Mouse (Mus musculus): ENCODE measurements around the gene Fyb. TPM values are rescaled to one million over a fixed set of nuclear protein-coding genes. Genes with fewer than 3 reads are reported as not detected.
"Not testable (repeated sequence)": the region's sequence is repeated elsewhere in the genome, so short reads cannot be mapped to it uniquely, and the experiment has no call there.

Fyb gene
- polyA plus RNA-seq, 1 experiment from 2014 or later: 3.3 TPM

DNA sequence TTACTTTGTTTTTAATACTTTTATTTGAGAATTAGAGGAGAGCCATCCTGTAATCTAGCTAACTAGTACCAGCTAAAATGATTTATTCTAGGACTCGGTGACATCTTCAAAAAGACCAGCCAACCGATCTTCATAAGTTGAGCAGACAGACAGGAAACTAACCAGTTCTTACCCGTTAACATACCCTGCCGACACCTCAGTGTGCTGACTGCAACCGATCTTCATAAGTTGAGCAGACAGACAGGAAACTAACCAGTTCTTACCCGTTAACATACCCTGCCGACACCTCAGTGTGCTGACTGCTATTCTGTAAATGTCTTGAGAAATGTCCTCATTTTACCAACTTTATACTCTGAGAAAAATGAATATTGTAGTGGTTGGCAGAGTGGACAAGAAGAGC is 63.7 kb downstream of the Fyb start:
- H3K4me3 ChIP-seq; H3K36me3 ChIP-seq (replicated peaks): not testable (repeated sequence)
- 93% methylated on average over 7 of the region's 7 CpGs for WGBS

DNA sequence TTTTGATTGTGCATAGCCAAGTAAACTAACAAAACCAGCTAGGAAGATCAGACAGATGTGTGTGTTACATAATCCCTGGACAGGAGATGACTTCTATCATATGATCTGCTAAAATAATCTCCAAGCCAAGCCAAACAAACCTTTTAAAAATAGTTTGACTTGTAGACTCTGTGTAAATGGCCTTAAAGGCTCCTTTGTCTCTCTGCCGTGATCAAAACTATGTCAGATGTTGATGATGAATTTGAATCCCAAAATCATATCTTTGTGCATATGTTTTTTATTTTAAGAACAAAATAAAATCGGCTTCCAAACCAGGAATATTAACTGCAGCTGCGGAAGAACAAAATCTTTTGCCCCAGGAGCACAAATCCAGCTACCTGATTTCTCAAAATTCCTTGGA is 64.9 kb downstream of the Fyb start:
- Histone ChIP-seq H3K36me3 (replicated peaks) (no peaks in the 10 kb centered on the region), H3K4me1 (no peaks in the 10 kb centered on the region), H3K9me3 (no peaks in the 10 kb centered on the region), H3K4me3 (no peak overlapping the region), H3K27me3 (replicated peaks; ENCODE audit: low read depth, poor library complexity, severe bottlenecking) (no peaks in the 10 kb centered on the region), H3K27ac (replicated peaks) (no peak overlapping the region)
- 73% methylated on average over 3 of the region's 3 CpGs for WGBS
- no peak for DNase-seq (ENCODE audit: low spot score)

More for the DNA sequence above, 63.7 kb downstream of the Fyb start:
- not testable (repeated sequence) for H3K27me3 ChIP-seq (replicated peaks; ENCODE audit: low read depth, poor library complexity, severe bottlenecking); H3K27ac ChIP-seq (replicated peaks); H3K4me1 ChIP-seq; H3K9me3 ChIP-seq; DNase-seq (ENCODE audit: low spot score)

DNA sequence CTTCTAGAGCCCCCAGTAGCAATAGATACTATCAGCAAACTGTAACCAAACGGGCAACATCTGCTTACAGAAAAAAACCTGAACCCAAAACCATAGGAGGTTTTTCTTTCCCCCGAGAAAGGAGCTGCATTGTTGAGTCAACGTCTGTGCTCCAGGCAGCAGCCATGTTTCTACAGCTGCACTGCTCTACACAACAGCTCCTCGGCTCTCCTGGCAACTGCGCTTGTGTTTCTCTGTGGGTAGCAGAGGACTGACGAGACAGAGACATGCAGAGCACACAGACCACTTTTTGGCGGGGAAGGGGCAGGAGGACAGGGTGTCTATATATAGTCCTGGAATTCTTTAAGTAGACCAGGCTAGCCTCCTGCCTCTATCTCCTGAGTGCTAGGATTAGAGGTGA is 65.5 kb downstream of the Fyb start:
- Histone ChIP-seq H3K36me3 (replicated peaks) (no peaks in the 10 kb centered on the region), H3K27ac (replicated peaks) (no peak overlapping the region), H3K27me3 (replicated peaks; ENCODE audit: low read depth, poor library complexity, severe bottlenecking) (no peaks in the 10 kb centered on the region), H3K4me3 (no peak overlapping the region), H3K4me1 (no peaks in the 10 kb centered on the region), H3K9me3 (no peaks in the 10 kb centered on the region)
- WGBS: 62% methylated on average over 7 of the region's 7 CpGs
- DNase-seq (ENCODE audit: low spot score): no peak

DNA sequence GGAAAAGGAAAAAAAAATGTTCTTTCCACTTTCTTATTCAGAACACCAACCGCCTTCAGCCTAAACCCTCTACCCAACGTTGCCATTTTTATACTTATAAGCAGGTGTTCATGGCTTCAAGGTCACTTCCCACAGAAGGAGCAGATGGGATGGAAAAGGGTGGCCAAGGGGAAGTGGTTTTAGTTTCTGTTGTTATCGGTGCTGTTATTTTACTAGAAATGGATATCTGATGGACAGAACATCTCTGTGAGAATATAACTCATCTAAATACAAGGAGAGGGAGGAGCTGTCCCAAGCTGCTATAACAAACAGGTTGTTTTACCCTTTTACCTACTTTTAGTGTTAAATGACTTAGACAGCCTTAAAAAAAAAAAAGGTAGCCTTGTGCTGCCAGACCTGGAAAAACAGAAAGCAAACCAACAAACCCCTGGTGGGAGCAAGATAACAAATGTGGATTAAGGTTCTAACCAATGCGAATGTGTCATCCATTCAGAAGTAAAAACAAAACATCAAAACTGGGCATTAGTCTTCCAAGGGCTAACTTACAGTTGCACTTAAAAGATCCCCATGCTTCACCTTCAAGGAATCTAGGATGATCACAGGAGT is 68.3 kb downstream of the Fyb start:
- no peak for DNase-seq (ENCODE audit: low spot score)
- no peaks in the 10 kb centered on the region for H3K36me3 ChIP-seq (replicated peaks)
- 86% methylated on average over 4 of the region's 4 CpGs for WGBS
- H3K9me3 ChIP-seq: no peaks in the 10 kb centered on the region
- H3K4me3 ChIP-seq: no peak overlapping the region
- H3K27me3 ChIP-seq (replicated peaks; ENCODE audit: low read depth, poor library complexity, severe bottlenecking): no peaks in the 10 kb centered on the region
- no peaks in the 10 kb centered on the region for H3K4me1 ChIP-seq
- H3K27ac ChIP-seq (replicated peaks): no peak overlapping the region

GRCm38 (mm10) chr15:6591527-6591926 is 68.9 kb downstream of the Fyb start:
- no peak for DNase-seq (ENCODE audit: low spot score)
- WGBS: 54% methylated on average over 1 of the region's 1 CpGs
- Histone ChIP-seq H3K4me3 (no peak overlapping the region), H3K27ac (replicated peaks) (no peak overlapping the region), H3K36me3 (replicated peaks) (no peaks in the 10 kb centered on the region), H3K4me1 (no peaks in the 10 kb centered on the region), H3K9me3 (no peaks in the 10 kb centered on the region), H3K27me3 (replicated peaks; ENCODE audit: low read depth, poor library complexity, severe bottlenecking) (no peaks in the 10 kb centered on the region)

DNA sequence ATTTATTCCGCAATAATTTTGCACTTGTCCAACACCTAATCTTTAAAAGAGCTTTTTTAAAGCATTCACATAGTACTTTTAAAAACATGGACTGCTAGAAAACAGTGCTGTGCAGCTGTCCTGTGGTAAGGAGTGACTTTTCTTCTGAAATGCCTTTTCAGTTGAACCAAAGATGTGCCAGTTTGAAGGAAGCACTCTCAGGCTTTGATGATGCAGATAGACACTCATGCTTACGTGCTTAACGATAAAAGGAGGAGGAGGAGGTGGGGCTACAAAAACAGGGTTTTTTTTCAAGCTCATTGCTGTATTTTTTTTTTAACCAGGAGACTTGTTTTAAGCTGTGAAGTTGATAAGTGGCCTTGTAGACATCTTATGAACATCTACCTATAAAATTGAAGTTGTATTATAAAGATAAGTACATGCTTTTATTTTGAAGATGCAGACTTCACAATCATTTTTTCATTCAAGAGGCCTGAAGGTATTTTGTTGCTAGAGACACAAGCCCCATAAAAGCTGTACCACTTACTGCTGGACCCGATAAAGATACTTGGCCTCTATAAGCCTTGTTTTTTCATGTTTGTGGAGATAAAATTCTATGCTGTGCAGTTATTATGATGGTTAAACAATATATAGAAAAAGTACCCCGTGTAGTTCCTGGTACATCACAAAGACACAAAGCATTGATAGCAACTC is 70.1 kb downstream of the Fyb start:
- H3K27ac ChIP-seq (replicated peaks): no peak overlapping the region
- no peaks in the 10 kb centered on the region for H3K27me3 ChIP-seq (replicated peaks; ENCODE audit: low read depth, poor library complexity, severe bottlenecking)
- no peak overlapping the region for H3K4me3 ChIP-seq
- DNase-seq (ENCODE audit: low spot score): no peak
- H3K4me1 ChIP-seq: no peaks in the 10 kb centered on the region
- WGBS: 86% methylated on average over 5 of the region's 5 CpGs
- H3K9me3 ChIP-seq: no peaks in the 10 kb centered on the region
- H3K36me3 ChIP-seq (replicated peaks): no peaks in the 10 kb centered on the region

- Histone ChIP-seq H3K27ac (replicated peaks) (no peak overlapping the region), H3K27me3 (replicated peaks; ENCODE audit: low read depth, poor library complexity, severe bottlenecking) (no peaks in the 10 kb centered on the region), H3K4me3 (no peak overlapping the region), H3K4me1 (no peaks in the 10 kb centered on the region), H3K36me3 (replicated peaks) (no peaks in the 10 kb centered on the region), H3K9me3 (no peaks in the 10 kb centered on the region)
- WGBS: 80% methylated on average over 1 of the region's 1 CpGs
- DNase-seq (ENCODE audit: low spot score): no peak
These were observed 70.6 kb downstream of the Fyb start for GRCm38 (mm10) chr15:6593254-6593623.

DNA sequence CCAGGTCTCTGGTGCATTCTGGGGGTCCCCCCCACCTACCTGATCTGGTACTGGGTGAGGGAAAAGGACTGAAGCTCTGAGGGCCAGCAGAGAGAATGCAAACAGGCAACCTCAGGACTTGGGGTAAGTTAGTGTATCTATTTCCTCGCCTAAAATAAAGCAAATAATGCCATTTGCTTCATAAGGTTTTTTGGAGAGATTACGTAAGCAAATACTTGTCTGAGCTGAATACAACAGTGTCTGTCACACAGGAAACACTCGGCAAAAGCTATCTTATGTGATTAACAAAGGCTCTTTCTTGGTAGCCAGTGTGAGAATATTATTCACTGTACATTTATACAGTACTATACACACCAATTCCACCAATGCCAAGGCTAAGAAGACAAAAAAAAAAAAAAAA is 76.0 kb downstream of the Fyb start:
- H3K4me3 ChIP-seq: no peak overlapping the region
- no peak for DNase-seq (ENCODE audit: low spot score)
- no peaks in the 10 kb centered on the region for H3K27me3 ChIP-seq (replicated peaks; ENCODE audit: low read depth, poor library complexity, severe bottlenecking)
- H3K9me3 ChIP-seq: no peaks in the 10 kb centered on the region
- no peak overlapping the region for H3K27ac ChIP-seq (replicated peaks)
- no peaks in the 10 kb centered on the region for H3K4me1 ChIP-seq
- H3K36me3 ChIP-seq (replicated peaks): no peaks in the 10 kb centered on the region
- 84% methylated on average over 3 of the region's 3 CpGs for WGBS

DNA sequence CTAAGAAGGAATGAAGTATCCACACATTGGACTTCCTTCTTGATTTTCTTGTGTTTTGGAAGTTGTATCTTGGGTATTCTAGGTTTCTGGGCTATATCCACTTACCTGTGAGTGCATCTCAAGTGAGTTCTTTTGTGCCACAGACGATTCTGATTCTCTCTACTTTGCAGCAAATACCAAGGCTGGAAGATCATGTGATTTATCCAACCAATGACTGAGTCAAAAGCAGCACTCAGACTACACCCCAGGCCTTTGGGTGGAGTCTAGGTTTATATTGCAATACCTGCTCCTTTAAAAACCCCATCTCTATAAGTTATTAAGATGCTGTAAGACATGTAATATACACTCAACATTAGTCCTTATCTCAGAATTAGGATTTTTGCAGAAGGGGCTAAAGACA is 77.7 kb downstream of the Fyb start:
- H3K4me3 ChIP-seq: no peak overlapping the region
- H3K4me1 ChIP-seq: no peaks in the 10 kb centered on the region
- WGBS: 73% methylated on average over 1 of the region's 1 CpGs
- H3K27me3 ChIP-seq (replicated peaks; ENCODE audit: low read depth, poor library complexity, severe bottlenecking): no peaks in the 10 kb centered on the region
- H3K36me3 ChIP-seq (replicated peaks): no peaks in the 10 kb centered on the region
- DNase-seq (ENCODE audit: low spot score): no peak
- H3K9me3 ChIP-seq: no peaks in the 10 kb centered on the region
- H3K27ac ChIP-seq (replicated peaks): no peak overlapping the region

GRCm38 (mm10) chr15:6601330-6601729 is 78.7 kb downstream of the Fyb start:
- no peaks in the 10 kb centered on the region for H3K4me1 ChIP-seq
- no peak for DNase-seq (ENCODE audit: low spot score)
- H3K27me3 ChIP-seq (replicated peaks; ENCODE audit: low read depth, poor library complexity, severe bottlenecking): no peaks in the 10 kb centered on the region
- H3K9me3 ChIP-seq: no peaks in the 10 kb centered on the region
- WGBS: 81% methylated on average over 6 of the region's 6 CpGs
- no peak overlapping the region for H3K4me3 ChIP-seq
- no peak overlapping the region for H3K27ac ChIP-seq (replicated peaks)
- no peaks in the 10 kb centered on the region for H3K36me3 ChIP-seq (replicated peaks)

GRCm38 (mm10) chr15:6602003-6602402 is 79.3 kb downstream of the Fyb start:
- no peaks in the 10 kb centered on the region for H3K36me3 ChIP-seq (replicated peaks)
- no peak overlapping the region for H3K4me3 ChIP-seq
- no peak for DNase-seq (ENCODE audit: low spot score)
- no peaks in the 10 kb centered on the region for H3K9me3 ChIP-seq
- no peak overlapping the region for H3K27ac ChIP-seq (replicated peaks)
- WGBS: 89% methylated on average over 4 of the region's 4 CpGs
- H3K27me3 ChIP-seq (replicated peaks; ENCODE audit: low read depth, poor library complexity, severe bottlenecking): no peaks in the 10 kb centered on the region
- no peaks in the 10 kb centered on the region for H3K4me1 ChIP-seq

GRCm38 (mm10) chr15:6610703-6611102 is 88.0 kb downstream of the Fyb start:
- Histone ChIP-seq H3K9me3 (no peaks in the 10 kb centered on the region), H3K27me3 (replicated peaks; ENCODE audit: low read depth, poor library complexity, severe bottlenecking) (no peaks in the 10 kb centered on the region), H3K4me3 (no peak overlapping the region), H3K36me3 (replicated peaks) (no peaks in the 10 kb centered on the region), H3K27ac (replicated peaks) (no peak overlapping the region), H3K4me1 (no peaks in the 10 kb centered on the region)
- DNase-seq (ENCODE audit: low spot score): no peak
- 91% methylated on average over 5 of the region's 5 CpGs for WGBS

- no peaks in the 10 kb centered on the region for H3K4me1 ChIP-seq
- H3K9me3 ChIP-seq: no peaks in the 10 kb centered on the region
- WGBS: 83% methylated on average over 3 of the region's 3 CpGs
- H3K27ac ChIP-seq (replicated peaks): no peak overlapping the region
- H3K36me3 ChIP-seq (replicated peaks): no peaks in the 10 kb centered on the region
- DNase-seq (ENCODE audit: low spot score): no peak
- H3K4me3 ChIP-seq: no peak overlapping the region
- H3K27me3 ChIP-seq (replicated peaks; ENCODE audit: low read depth, poor library complexity, severe bottlenecking): no peaks in the 10 kb centered on the region
These were observed 90.2 kb downstream of the Fyb start for GRCm38 (mm10) chr15:6612835-6613234.

Measured in embryonic facial prominence, embryonic 10.5 days (tissue).